Mouse (Mus musculus) heart, embryonic 14.5 days (tissue): Measurements from ENCODE around the gene Ncmap. TPM values are rescaled to one million over a fixed set of nuclear protein-coding genes. Genes with fewer than 3 reads are reported as not detected.

ENCODE experiments used
- ATAC-seq: fragments of 200-750 bp; cut with Nextera tagmentation; 2 replicates; pipeline ENCODE4 v1.8.0; 2017; ENCODE audit warnings: low read depth, moderate TSS enrichment; ENCODE audit not compliant: insufficient number of reproducible peaks, insufficient read depth, low FRiP score
- H3K27ac ChIP-seq, 2 experiments: fragments of 200-500 bp in 1 of 2; fragments of 300-500 bp in 1 of 2; sonication (generic) in 1 of 2; replicated peaks in 1 of 2; 2 replicates each; pipeline ENCODE4 v1.5.1; 2012 to 2014; ENCODE audit warnings: low read depth in 2 of 2, low read length in 2 of 2, control low read depth in 1 of 2, mild to moderate bottlenecking in 1 of 2, mixed read lengths in 1 of 2; ENCODE audit not compliant: control insufficient read depth in 1 of 2, insufficient read depth in 1 of 2
- H3K27me3 ChIP-seq: fragments of 300-500 bp; sonication (generic); 2 replicates; pipeline ENCODE4 v1.6.1; 2014; ENCODE audit warnings: mild to moderate bottlenecking, low read length, control low read depth; ENCODE audit not compliant: control insufficient read depth, insufficient read depth
- H3K36me3 ChIP-seq: fragments of 300-500 bp; sonication (generic); 2 replicates; pipeline ENCODE4 v1.6.1; 2014; ENCODE audit warnings: mild to moderate bottlenecking, control low read depth, low read length, mixed read lengths; ENCODE audit not compliant: control insufficient read depth, insufficient read depth
- H3K4me1 ChIP-seq, 2 experiments: fragments of 200-500 bp in 1 of 2; fragments of 300-500 bp in 1 of 2; sonication (generic) in 1 of 2; 2 replicates each; pipeline ENCODE4 v1.6.1; 2012 to 2014; ENCODE audit warnings: low read length in 2 of 2, control low read depth in 1 of 2, mixed read lengths in 1 of 2; ENCODE audit not compliant: control insufficient read depth in 2 of 2, insufficient read depth in 2 of 2
- H3K4me2 ChIP-seq: fragments of 300-500 bp; sonication (generic); 2 replicates; pipeline ENCODE4 v1.6.1; 2014; ENCODE audit warnings: mild to moderate bottlenecking, low read length
- H3K4me3 ChIP-seq, 2 experiments: fragments of 200-500 bp in 1 of 2; fragments of 300-500 bp in 1 of 2; sonication (generic) in 1 of 2; 2 replicates each; pipeline ENCODE4 v1.5.1; 2012 to 2014; ENCODE audit warnings: low read length in 2 of 2, mild to moderate bottlenecking in 2 of 2, control low read depth in 1 of 2, low read depth in 1 of 2, moderate library complexity in 1 of 2; ENCODE audit not compliant: control insufficient read depth in 1 of 2, insufficient read depth in 1 of 2
- H3K9ac ChIP-seq: fragments of 300-500 bp; sonication (generic); 2 replicates; pipeline ENCODE4 v1.6.1; 2014; ENCODE audit warnings: mild to moderate bottlenecking, low read length
- H3K9me3 ChIP-seq: fragments of 300-500 bp; sonication (generic); 2 replicates; pipeline ENCODE4 v1.6.1; 2016; ENCODE audit warnings: low read length, control low read depth; ENCODE audit not compliant: control insufficient read depth
- WGBS: fragments of 180-500 bp; shearing (Covaris S2); extraction: QIAGEN DNeasy Blood & Tissue Kit; methylation state at CpG from one replicate; pipeline ENCODE4 v1.1.7; 2014; 5-methylcytosine and 5-hydroxymethylcytosine counted together
- polyA plus RNA-seq: library from polyadenylated mRNA; unstranded; fragments of >200 nt; fragmentation: Nextera tagmentation; extraction: Ambion mirVana; gene quantifications from 2 replicates; pipeline ENCODE4 v1.2.1, GENCODE M21; 2014

Ncmap gene
- polyA plus RNA-seq, 1 experiment from 2014 or later: 0.41 TPM

- Histone ChIP-seq H3K36me3 (no peaks in the 10 kb centered on the region), H3K27ac (peak within 1 kb of the TSS in 1 of 2 experiments; percentile 59; a peak in 3 of 4 replicates), H3K4me3 (peak within 1 kb of the TSS; percentile 66 to 74), H3K4me2 (peak within 1 kb of the TSS; percentile 98), H3K9me3 (no peaks in the 10 kb centered on the region), H3K4me1 (peaks cover 6% of the 10 kb centered on the region in 2 experiments; a peak in 2 of 4 replicates), H3K27me3 (no peaks in the 10 kb centered on the region), H3K9ac (peak within 1 kb of the TSS; percentile 86)
- under 1% methylated on average over 73 of the region's 79 CpGs for WGBS
- peak; percentile 81 for ATAC-seq
These were observed 35.7 kb upstream of the Ncmap start, which contains the start of gene Rcan3 for GRCm38 (mm10) chr4:135433443-135434394. Gene Rcan3, minus strand, starts transcription at chr4:135433853.

GRCm38 (mm10) chr4:135433086-135433442 lies 35.0 kb upstream of the Ncmap start:
- Histone ChIP-seq H3K27me3 (no peaks in the 10 kb centered on the region), H3K36me3 (no peaks in the 10 kb centered on the region), H3K9ac (peak overlapping the region; percentile 86), H3K27ac (0 out of 4 replicates have a peak overlapping the region, but pooled peaks of 1 of the 2 experiments have one; percentile 2), H3K4me1 (peaks cover 6% of the 10 kb centered on the region in 2 experiments; a peak in 2 of 4 replicates), H3K4me3 (peak overlapping the region; percentile 66 to 74), H3K4me2 (peak overlapping the region; percentile 98), H3K9me3 (no peaks in the 10 kb centered on the region)
- no peak for ATAC-seq
- 7% methylated on average over 10 of the region's 10 CpGs for WGBS

GRCm38 (mm10) chr4:135429990-135430760 lies 32.1 kb upstream of the Ncmap start:
- no peak overlapping the region for H3K4me3 ChIP-seq
- no peak overlapping the region for H3K4me2 ChIP-seq
- WGBS: 79% methylated on average over 8 of the region's 8 CpGs
- peaks cover 1% of the 10 kb centered on the region for H3K36me3 ChIP-seq
- peaks cover 3 to 9% of the 10 kb centered on the region in 2 experiments; a peak in 2 of 4 replicates for H3K4me1 ChIP-seq
- H3K27me3 ChIP-seq: no peaks in the 10 kb centered on the region
- no peaks in the 10 kb centered on the region for H3K9me3 ChIP-seq
- no peak overlapping the region for H3K9ac ChIP-seq
- H3K27ac ChIP-seq: no peak overlapping the region
- ATAC-seq: no peak

- WGBS: 74% methylated on average over 4 of the region's 4 CpGs
- H3K4me3 ChIP-seq: no peak overlapping the region
- H3K4me2 ChIP-seq: no peak overlapping the region
- no peaks in the 10 kb centered on the region for H3K9me3 ChIP-seq
- peaks cover 7% of the 10 kb centered on the region for H3K36me3 ChIP-seq
- no peaks in the 10 kb centered on the region for H3K27me3 ChIP-seq
- H3K9ac ChIP-seq: no peak overlapping the region
- ATAC-seq: no peak
- no peak overlapping the region for H3K27ac ChIP-seq
- peaks cover 3 to 6% of the 10 kb centered on the region in 2 experiments; a peak in 2 of 4 replicates for H3K4me1 ChIP-seq
These were observed 31.4 kb upstream of the Ncmap start for GRCm38 (mm10) chr4:135429383-135429782.

- no peak for ATAC-seq
- Histone ChIP-seq H3K4me1 (peaks cover 0 to 3% of the 10 kb centered on the region in 2 experiments; a peak in 2 of 4 replicates), H3K4me3 (no peak overlapping the region), H3K27ac (no peak overlapping the region), H3K9ac (no peak overlapping the region), H3K9me3 (no peaks in the 10 kb centered on the region), H3K4me2 (no peak overlapping the region), H3K36me3 (peaks cover 17% of the 10 kb centered on the region), H3K27me3 (no peaks in the 10 kb centered on the region)
- 88% methylated on average over 7 of the region's 7 CpGs for WGBS
These were observed 28.6 kb upstream of the Ncmap start for GRCm38 (mm10) chr4:135426587-135426986.

- H3K4me3 ChIP-seq: no peak overlapping the region
These were observed 27.6 kb upstream of the Ncmap start for GRCm38 (mm10) chr4:135425625-135426024.

GRCm38 (mm10) chr4:135420961-135421360 lies 22.9 kb upstream of the Ncmap start:
- WGBS: 96% methylated on average over 13 of the region's 13 CpGs

More at GRCm38 (mm10) chr4:135425625-135426024, 27.6 kb upstream of the Ncmap start:
- WGBS: 86% methylated on average over 9 of the region's 9 CpGs
- H3K4me2 ChIP-seq: no peak overlapping the region
- H3K9ac ChIP-seq: no peak overlapping the region
- H3K4me1 ChIP-seq: peaks cover 0 to 3% of the 10 kb centered on the region in 2 experiments; a peak in 2 of 4 replicates
- H3K36me3 ChIP-seq: peaks cover 17% of the 10 kb centered on the region
- H3K27ac ChIP-seq: no peak overlapping the region
- H3K9me3 ChIP-seq: no peaks in the 10 kb centered on the region
- ATAC-seq: no peak
- H3K27me3 ChIP-seq: no peaks in the 10 kb centered on the region

More at GRCm38 (mm10) chr4:135420961-135421360, 22.9 kb upstream of the Ncmap start:
- no peaks in the 10 kb centered on the region for H3K4me1 ChIP-seq
- H3K36me3 ChIP-seq: peaks cover 55% of the 10 kb centered on the region
- ATAC-seq: no peak
- H3K9ac ChIP-seq: no peak overlapping the region
- H3K9me3 ChIP-seq: no peaks in the 10 kb centered on the region
- no peak overlapping the region for H3K4me3 ChIP-seq
- H3K27me3 ChIP-seq: no peaks in the 10 kb centered on the region
- no peak overlapping the region for H3K4me2 ChIP-seq
- no peak overlapping the region for H3K27ac ChIP-seq
